Mouse (Mus musculus): ENCODE measurements around the gene Fiz1.
"Not testable (repeated sequence)": the region's sequence is repeated elsewhere in the genome, so short reads cannot be mapped to it uniquely, and the experiment has no call there.

DNA sequence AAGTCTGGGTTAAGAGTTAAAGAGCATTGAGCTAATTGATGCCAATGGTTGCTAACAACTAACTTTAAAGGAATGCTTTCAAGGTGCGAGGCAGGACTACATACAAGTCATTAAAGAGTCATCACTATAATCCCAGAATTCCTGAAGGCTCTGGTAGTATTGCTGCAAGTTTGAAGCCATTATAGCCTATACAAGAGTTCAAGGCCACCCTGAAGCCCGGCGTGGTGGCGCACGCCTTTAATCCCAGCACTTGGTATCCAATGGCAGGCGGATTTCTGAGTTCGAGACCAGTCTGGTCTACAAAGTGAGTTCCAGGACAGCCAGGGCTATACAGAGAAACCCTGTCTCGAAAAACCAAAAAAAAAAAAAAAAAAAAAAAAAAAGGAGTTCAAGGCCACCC, 5.1 kb upstream of the Fiz1 start:
- TF ChIP-seq CTCF (IDR thresholded peaks at IDR 0.05); POLR2A (IDR thresholded peaks at IDR 0.05; ENCODE audit: insufficient read depth, low read depth, low read length): not testable (repeated sequence)

All from heart, adult 2 months (tissue).